Mouse (Mus musculus) small intestine, adult 2 months (tissue): ENCODE measurements around the gene Ttc29.

ENCODE experiments used
- CTCF ChIP-seq: fragments of 200-500 bp; IDR thresholded peaks from 2 replicates; pipeline ENCODE4 v1.5.1; 2012; ENCODE audit warnings: low read depth, mild to moderate bottlenecking, control low read depth, inconsistent platforms, low read length, moderate library complexity, mixed read lengths; ENCODE audit not compliant: insufficient replicate concordance, insufficient read length; ENCODE audit errors: extremely low read depth
- POLR2A ChIP-seq: fragments of 200-500 bp; IDR thresholded peaks from 2 replicates; pipeline ENCODE4 v1.6.1; 2012; ENCODE audit warnings: low read depth, mild to moderate bottlenecking, control low read depth, inconsistent platforms, low read length, moderate library complexity

GRCm38 (mm10) chr8:78436071-78436651 lies 223.1 kb downstream of the Ttc29 start, which contains the start of gene Pou4f2:
- TF ChIP-seq CTCF (no peak), POLR2A (no peak)
